Mouse (Mus musculus) kidney, adult 10 weeks (tissue): ENCODE data around the gene Myrip. TPM values are rescaled to one million over a fixed set of nuclear protein-coding genes. Genes with fewer than 3 reads are reported as not detected.

Experiments used
- polyA plus RNA-seq: library from polyadenylated mRNA; stranded (reverse); fragments of 350-450 nt; fragmentation: Illumina TruSeq; extraction: RNeasy Lipid Tissue Mini Kit (QIAGEN cat#74804); gene quantifications from one replicate; pipeline ENCODE4 v1.2.3, GENCODE M21; 2014; ENCODE audit warnings: low read depth, low replicate concordance

The Myrip gene
- 0.28 TPM for polyA plus RNA-seq

GRCm38 (mm10) chr9:120301213-120301612 is at the start of gene Myrip:
TSS of gene Myrip (plus strand) at chr9:120301513.

GRCm38 (mm10) chr9:120492010-120492399 is 190.7 kb downstream of the Myrip start, which contains the start of gene Eif1b:
TSS of gene Eif1b (plus strand) at chr9:120492232.

Other genes starting within 250 kb of the Myrip start
- 2.6 TPM for gene Cx3cr1, start 231.6 kb upstream of the Myrip start, polyA plus RNA-seq
- gene Ccr8, start 209.4 kb upstream of the Myrip start, polyA plus RNA-seq: not detected
- 1.4 TPM for gene Slc25a38, start 191.1 kb upstream of the Myrip start, polyA plus RNA-seq
- 115 TPM for gene Rpsa, start 173.8 kb upstream of the Myrip start, polyA plus RNA-seq
- gene Mobp, start 151.8 kb upstream of the Myrip start, polyA plus RNA-seq: not detected
- gene Eif1b, start 190.7 kb downstream of the Myrip start, polyA plus RNA-seq: 63.5 TPM
- not detected for gene Entpd3, start 238.3 kb downstream of the Myrip start, polyA plus RNA-seq